Mouse (Mus musculus): ENCODE results near the gene Nemf.

DNA sequence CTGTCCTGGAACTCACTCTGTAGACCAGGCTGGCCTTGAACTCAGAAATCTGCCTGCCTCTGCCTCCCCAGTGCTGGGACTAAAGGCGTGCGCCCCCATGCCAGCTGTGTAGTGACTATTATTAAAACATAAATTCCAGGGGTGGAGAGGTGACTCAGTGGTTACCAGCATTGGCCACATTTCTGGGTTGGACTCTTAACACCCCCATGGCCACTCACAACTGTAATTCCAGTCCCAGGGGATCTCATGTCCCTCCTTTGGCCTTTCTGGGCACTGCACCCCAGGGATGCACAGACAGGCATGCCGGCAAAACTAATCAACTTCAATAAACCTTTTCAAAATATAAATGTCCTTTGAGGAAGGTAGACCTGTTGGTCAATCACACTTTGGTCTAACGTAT is 58.7 kb downstream of the Nemf start:
- TF ChIP-seq CTCF (conservative IDR thresholded peaks at IDR 0.05 in 1 of 2, IDR thresholded peaks at IDR 0.05 in 1 of 2; ENCODE audit: low read depth in 2 of 2, low read length in 2 of 2) (no peak), ELF1 (IDR thresholded peaks at IDR 0.05; ENCODE audit: low read depth, low read length) (no peak), RCOR1 (conservative IDR thresholded peaks at IDR 0.05; ENCODE audit: low read depth, low read length) (no peak), EP300 (IDR thresholded peaks at IDR 0.05; ENCODE audit: low read length) (no peak), RAD21 (IDR thresholded peaks at IDR 0.05; ENCODE audit: low read depth, low read length) (no peak), ZKSCAN1 (IDR thresholded peaks at IDR 0.05; ENCODE audit: borderline replicate concordance, low read depth, low read length) (no peak), KAT2A (IDR thresholded peaks at IDR 0.05; ENCODE audit: insufficient replicate concordance, low read length) (no peak), POLR2A (IDR thresholded peaks at IDR 0.05; ENCODE audit: low read depth, low read length) (no peak), PAX5 (IDR thresholded peaks at IDR 0.05; ENCODE audit: low read length) (no peak), ZC3H11A (IDR thresholded peaks at IDR 0.05; ENCODE audit: low read depth, low read length) (no peak), JUN (IDR thresholded peaks at IDR 0.05; ENCODE audit: insufficient read depth, low read depth, low read length) (no peak)

Data from CH12.LX (cell line).